Mouse (Mus musculus): ENCODE data around the gene Chst15. TPM values are rescaled to one million over a fixed set of nuclear protein-coding genes. Genes with fewer than 3 reads are reported as not detected.

Gene Chst15
- polyA plus RNA-seq, 1 experiment = 15.4 TPM

DNA sequence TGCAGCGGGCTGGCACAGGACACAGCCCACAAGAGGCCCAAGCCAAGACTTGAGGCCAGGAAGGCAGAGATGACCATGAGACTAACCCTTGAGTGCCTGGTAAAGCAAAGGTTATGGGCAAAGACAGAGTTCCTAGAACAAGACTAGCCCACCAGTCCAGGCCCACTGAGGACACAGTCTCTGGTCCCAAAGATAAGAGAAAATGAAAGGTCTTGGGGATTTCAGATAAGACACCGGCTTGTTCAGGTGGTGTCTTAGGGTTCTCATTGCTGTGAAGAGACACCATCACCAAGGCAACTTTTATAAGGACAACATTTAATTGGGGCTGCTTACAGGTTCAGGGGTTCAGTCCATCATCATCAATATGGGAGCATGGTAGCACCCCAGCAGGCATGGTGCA is 26.9 kb upstream of the Chst15 start:
- Histone ChIP-seq H3K27ac (ENCODE audit: insufficient read depth, low read length) (no peak overlapping the region), H3K4me1 (ENCODE audit: control insufficient read depth, insufficient read depth, low read length) (no peaks in the 10 kb centered on the region)
- WGBS = 95% methylated on average over 2 of the region's 2 CpGs

DNA sequence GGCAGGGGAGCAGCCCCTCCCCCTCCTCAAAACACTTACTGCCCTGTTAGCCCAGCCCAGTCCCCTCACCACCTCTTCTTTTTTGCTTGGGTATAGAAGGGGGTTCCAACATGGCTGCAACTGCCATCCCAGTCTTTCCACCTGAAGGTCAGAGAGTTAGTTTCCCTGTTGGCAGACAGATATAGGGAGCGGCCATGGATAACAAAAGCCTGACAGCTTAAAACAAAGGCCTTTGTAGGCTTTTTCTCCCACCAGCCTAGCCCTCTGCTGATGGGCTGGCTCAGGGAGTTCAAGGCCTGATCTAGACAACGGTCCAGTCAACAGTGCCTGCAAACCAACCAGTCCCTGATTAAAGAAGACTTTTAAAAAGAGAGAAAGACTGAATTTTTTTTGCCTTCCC is 26.1 kb upstream of the Chst15 start:
- Histone ChIP-seq H3K27ac (ENCODE audit: insufficient read depth, low read length) (no peak overlapping the region), H3K4me1 (ENCODE audit: control insufficient read depth, insufficient read depth, low read length) (no peaks in the 10 kb centered on the region), H3K4me3 (replicated peaks; ENCODE audit: insufficient read depth, low read depth, low read length) (no peak overlapping the region), H3K27me3 (ENCODE audit: control insufficient read depth, insufficient read depth, low read length) (no peaks in the 10 kb centered on the region)
- no peak for DNase-seq
- TF ChIP-seq CTCF (IDR thresholded peaks at IDR 0.05; ENCODE audit: borderline replicate concordance, insufficient read depth, low read depth, low read length) (no peak), POLR2A (IDR thresholded peaks at IDR 0.05; ENCODE audit: borderline replicate concordance, insufficient read depth, low read length) (no peak)
- 72% methylated on average over 2 of the region's 2 CpGs for WGBS

More for the DNA sequence above, 26.9 kb upstream of the Chst15 start:
- no peak for DNase-seq
- TF ChIP-seq POLR2A (IDR thresholded peaks at IDR 0.05; ENCODE audit: borderline replicate concordance, insufficient read depth, low read length) (no peak), CTCF (IDR thresholded peaks at IDR 0.05; ENCODE audit: borderline replicate concordance, insufficient read depth, low read depth, low read length) (no peak)
- Histone ChIP-seq H3K27me3 (ENCODE audit: control insufficient read depth, insufficient read depth, low read length) (no peaks in the 10 kb centered on the region), H3K4me3 (replicated peaks; ENCODE audit: insufficient read depth, low read depth, low read length) (no peak overlapping the region)

GRCm38 (mm10) chr7:132339041-132339839 is 22.2 kb upstream of the Chst15 start:
- WGBS = 87% methylated on average over 14 of the region's 14 CpGs
- Histone ChIP-seq H3K4me1 (ENCODE audit: control insufficient read depth, insufficient read depth, low read length) (no peaks in the 10 kb centered on the region), H3K27me3 (ENCODE audit: control insufficient read depth, insufficient read depth, low read length) (no peaks in the 10 kb centered on the region), H3K4me3 (replicated peaks; ENCODE audit: insufficient read depth, low read depth, low read length) (no peak overlapping the region), H3K27ac (ENCODE audit: insufficient read depth, low read length) (no peak overlapping the region)
- TF ChIP-seq POLR2A (IDR thresholded peaks at IDR 0.05; ENCODE audit: borderline replicate concordance, insufficient read depth, low read length) (no peak), CTCF (IDR thresholded peaks at IDR 0.05; ENCODE audit: borderline replicate concordance, insufficient read depth, low read depth, low read length) (no peak)
- no peak for DNase-seq

DNA sequence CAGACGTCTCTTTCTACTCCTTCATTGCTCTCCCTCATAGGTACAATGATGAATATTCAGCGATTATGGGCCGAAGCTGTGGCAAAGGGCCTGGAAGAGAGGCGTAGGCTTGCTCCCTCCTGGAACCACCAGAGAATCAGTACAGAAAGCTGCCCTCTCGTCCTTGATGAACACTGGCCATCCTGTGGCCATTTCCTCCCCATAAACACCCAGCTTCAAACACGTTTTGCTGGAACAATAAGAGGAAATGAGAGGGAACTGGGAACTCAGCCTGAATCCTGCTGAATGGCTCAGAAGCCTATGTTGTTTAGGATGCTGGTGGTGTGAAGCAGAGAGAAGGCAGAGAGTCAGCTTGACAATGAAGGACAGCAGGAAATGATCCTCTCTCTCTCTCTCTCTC is 21.3 kb upstream of the Chst15 start:
- Histone ChIP-seq H3K27me3 (ENCODE audit: control insufficient read depth, insufficient read depth, low read length) (no peaks in the 10 kb centered on the region), H3K4me3 (replicated peaks; ENCODE audit: insufficient read depth, low read depth, low read length) (no peak overlapping the region), H3K27ac (ENCODE audit: insufficient read depth, low read length) (no peak overlapping the region), H3K4me1 (ENCODE audit: control insufficient read depth, insufficient read depth, low read length) (no peaks in the 10 kb centered on the region)
- TF ChIP-seq POLR2A (IDR thresholded peaks at IDR 0.05; ENCODE audit: borderline replicate concordance, insufficient read depth, low read length) (no peak), CTCF (IDR thresholded peaks at IDR 0.05; ENCODE audit: borderline replicate concordance, insufficient read depth, low read depth, low read length) (no peak)
- DNase-seq = no peak
- WGBS = 80% methylated on average over 6 of the region's 6 CpGs

DNA sequence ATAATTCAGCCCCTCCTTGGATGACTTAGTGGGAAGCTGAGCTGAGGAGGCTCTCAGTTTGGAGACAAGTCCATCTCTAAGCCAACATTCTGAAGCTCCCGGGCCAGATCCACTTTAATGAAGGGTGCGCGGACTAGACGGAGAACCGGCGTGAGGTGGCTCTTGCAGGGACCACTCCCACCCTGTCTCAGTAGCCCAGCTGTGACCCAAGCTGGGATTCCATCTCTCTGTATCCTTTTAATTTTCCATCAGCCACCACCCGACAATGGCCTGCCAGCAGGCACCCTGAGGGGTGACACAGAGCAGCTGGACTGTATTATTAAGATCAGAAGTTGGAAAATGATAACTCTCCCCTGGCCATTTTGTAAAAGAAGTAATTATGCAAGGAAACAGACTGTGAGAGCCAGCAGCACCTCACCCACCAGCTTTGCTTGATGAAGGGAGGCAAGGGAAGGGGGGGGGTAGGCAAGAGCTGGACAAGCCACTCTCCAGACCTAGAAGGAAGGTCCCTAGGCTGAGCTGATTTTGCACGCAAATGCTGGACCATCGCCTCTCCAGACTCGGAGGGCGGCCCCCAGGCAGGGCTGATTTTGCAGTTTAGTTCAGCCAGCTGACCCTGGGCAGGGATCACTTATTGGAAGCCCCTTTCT is 20.4 kb upstream of the Chst15 start:
- no peaks in the 10 kb centered on the region for H3K4me1 ChIP-seq (ENCODE audit: control insufficient read depth, insufficient read depth, low read length)
- H3K27me3 ChIP-seq (ENCODE audit: control insufficient read depth, insufficient read depth, low read length) = no peaks in the 10 kb centered on the region
- no peak overlapping the region for H3K27ac ChIP-seq (ENCODE audit: insufficient read depth, low read length)
- WGBS = 52% methylated on average over 11 of the region's 11 CpGs
- TF ChIP-seq POLR2A (IDR thresholded peaks at IDR 0.05; ENCODE audit: borderline replicate concordance, insufficient read depth, low read length) (no peak), CTCF (IDR thresholded peaks at IDR 0.05; ENCODE audit: borderline replicate concordance, insufficient read depth, low read depth, low read length) (no peak)
- no peak overlapping the region for H3K4me3 ChIP-seq (replicated peaks; ENCODE audit: insufficient read depth, low read depth, low read length)
- no peak for DNase-seq

DNA sequence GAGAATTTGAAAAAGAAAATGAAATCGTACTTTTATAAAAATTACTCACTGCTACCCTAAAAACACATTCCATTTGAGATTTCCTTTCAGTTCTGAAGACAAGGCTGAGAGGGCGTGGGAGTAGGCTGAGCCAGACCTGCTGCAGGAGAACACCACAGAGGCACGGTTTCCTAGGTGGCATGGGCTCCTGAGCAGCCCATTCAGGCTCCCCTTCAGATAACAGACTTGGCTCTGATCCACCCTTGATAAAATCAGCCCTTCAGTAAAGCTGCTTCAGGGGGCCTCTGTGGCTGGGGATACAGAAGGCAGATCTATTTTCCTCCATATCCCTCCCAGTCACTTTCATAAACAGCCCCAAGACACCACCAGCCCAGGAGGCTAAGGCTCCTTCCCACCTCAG is 19.8 kb upstream of the Chst15 start:
- WGBS = 65% methylated on average over 3 of the region's 3 CpGs
- Histone ChIP-seq H3K27me3 (ENCODE audit: control insufficient read depth, insufficient read depth, low read length) (no peaks in the 10 kb centered on the region), H3K4me3 (replicated peaks; ENCODE audit: insufficient read depth, low read depth, low read length) (no peak overlapping the region), H3K4me1 (ENCODE audit: control insufficient read depth, insufficient read depth, low read length) (no peaks in the 10 kb centered on the region), H3K27ac (ENCODE audit: insufficient read depth, low read length) (no peak overlapping the region)
- TF ChIP-seq POLR2A (IDR thresholded peaks at IDR 0.05; ENCODE audit: borderline replicate concordance, insufficient read depth, low read length) (no peak), CTCF (IDR thresholded peaks at IDR 0.05; ENCODE audit: borderline replicate concordance, insufficient read depth, low read depth, low read length) (no peak)
- no peak for DNase-seq

GRCm38 (mm10) chr7:132335367-132335766 is 18.3 kb upstream of the Chst15 start:
- Histone ChIP-seq H3K4me1 (ENCODE audit: control insufficient read depth, insufficient read depth, low read length) (no peaks in the 10 kb centered on the region), H3K27me3 (ENCODE audit: control insufficient read depth, insufficient read depth, low read length) (no peaks in the 10 kb centered on the region), H3K27ac (ENCODE audit: insufficient read depth, low read length) (no peak overlapping the region), H3K4me3 (replicated peaks; ENCODE audit: insufficient read depth, low read depth, low read length) (no peak overlapping the region)
- 95% methylated on average over 4 of the region's 4 CpGs for WGBS
- DNase-seq = no peak
- TF ChIP-seq POLR2A (IDR thresholded peaks at IDR 0.05; ENCODE audit: borderline replicate concordance, insufficient read depth, low read length) (no peak), CTCF (IDR thresholded peaks at IDR 0.05; ENCODE audit: borderline replicate concordance, insufficient read depth, low read depth, low read length) (no peak)

GRCm38 (mm10) chr7:132333078-132333477 is 16.1 kb upstream of the Chst15 start:
- no peak for DNase-seq
- 87% methylated on average over 1 of the region's 1 CpGs for WGBS
- no peak overlapping the region for H3K4me3 ChIP-seq (replicated peaks; ENCODE audit: insufficient read depth, low read depth, low read length)
- no peaks in the 10 kb centered on the region for H3K27me3 ChIP-seq (ENCODE audit: control insufficient read depth, insufficient read depth, low read length)
- TF ChIP-seq POLR2A (IDR thresholded peaks at IDR 0.05; ENCODE audit: borderline replicate concordance, insufficient read depth, low read length) (no peak), CTCF (IDR thresholded peaks at IDR 0.05; ENCODE audit: borderline replicate concordance, insufficient read depth, low read depth, low read length) (no peak)
- no peak overlapping the region for H3K27ac ChIP-seq (ENCODE audit: insufficient read depth, low read length)
- no peaks in the 10 kb centered on the region for H3K4me1 ChIP-seq (ENCODE audit: control insufficient read depth, insufficient read depth, low read length)
